Mouse (Mus musculus) left cerebral cortex, postnatal 36 days (tissue): ENCODE measurements around the gene Slc6a17. TPM values are rescaled to one million over a fixed set of nuclear protein-coding genes. Genes with fewer than 3 reads are reported as not detected.
A peak's percentile ranks its signal among the peaks of the same experiment; 100 is the strongest.

Source experiments
- DNase-seq, 2 experiments: peaks; one replicate each; pipeline ENCODE4 v3.0.0; 2021 to 2022; ENCODE audit warnings: low spot score in 2 of 2, mixed read lengths in 1 of 2
- intact Hi-C: fragments of 180-260 bp; cut with DNase I; formaldehyde crosslinking; loops from one replicate; pipeline ENCODE4 v1.15.1; 2025
- total RNA-seq, 2 experiments: library from RNA; stranded (reverse); gene quantifications; 2 replicates each; pipeline ENCODE4 v1.2.3; 2021

Gene Slc6a17
- total RNA-seq, 2 experiments from 2014 or later, result 377 to 415 TPM

- no peak for DNase-seq
- intact Hi-C loops, result no loop called here
These were observed 29.2 kb downstream of the Slc6a17 start for GRCm38 (mm10) chr3:107488637-107489036.

DNA sequence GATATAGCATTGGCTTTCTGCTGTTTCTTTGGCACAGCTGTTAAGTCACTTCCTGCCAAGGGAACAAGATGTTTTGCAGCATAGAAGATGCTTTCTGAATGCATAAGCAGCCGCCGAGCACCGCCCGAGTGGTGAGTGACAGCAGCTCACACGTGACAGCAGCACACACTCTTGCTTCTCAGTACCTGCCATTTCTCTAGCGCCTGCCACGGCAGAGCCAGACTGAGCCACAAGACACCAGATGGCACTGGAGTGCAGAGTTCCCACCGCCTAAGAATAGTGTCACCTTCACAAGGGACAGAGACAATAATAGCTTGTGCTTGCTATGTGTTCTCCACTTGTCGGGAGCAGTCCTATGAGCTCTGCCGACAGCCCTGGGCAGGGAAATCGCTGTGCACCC is 34.5 kb downstream of the Slc6a17 start:
- peak; percentile 81 to 83 for DNase-seq
- intact Hi-C loops, result loop anchor here (5.0 kb wide), 1 partner anchor 34 kb away; the partner anchor contains the start of gene Slc6a17

GRCm38 (mm10) chr3:107480660-107481059 is 37.2 kb downstream of the Slc6a17 start:
- intact Hi-C loops, result loop anchor here (5.0 kb wide), 1 partner anchor 37 kb away; the partner anchor contains the start of gene Slc6a17
- no peak for DNase-seq

- intact Hi-C loops, result no loop called here
- no peak for DNase-seq
These were observed 45.6 kb downstream of the Slc6a17 start for GRCm38 (mm10) chr3:107472198-107472597.

- intact Hi-C loops, result loop anchor here (5.0 kb wide), 1 partner anchor 262 kb away; no protein-coding TSS in a partner anchor
These were observed 48.8 kb downstream of the Slc6a17 start for GRCm38 (mm10) chr3:107469059-107469458.

DNA sequence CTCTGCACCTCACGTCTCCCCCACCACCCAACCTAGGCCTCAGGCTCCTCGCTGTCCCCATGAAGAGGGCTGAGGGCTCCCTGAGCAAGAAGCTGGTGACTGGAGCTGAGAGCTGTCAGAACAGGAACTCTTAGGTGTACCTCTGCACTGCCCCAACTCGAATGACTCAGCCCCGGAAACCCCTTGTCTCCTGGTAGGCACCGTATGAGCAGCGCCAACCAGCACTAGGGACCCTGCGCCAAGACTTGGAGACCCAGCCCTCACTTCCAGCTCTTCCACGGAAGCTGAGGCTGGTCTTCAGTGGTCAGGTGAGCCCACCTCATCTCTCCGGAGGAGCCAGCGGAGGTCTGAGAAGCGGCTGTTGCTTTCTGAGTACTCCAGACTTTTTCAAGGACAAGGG is 49.7 kb downstream of the Slc6a17 start:
- DNase-seq, result no peak
- intact Hi-C loops, result loop anchor here (5.0 kb wide), 1 partner anchor 261 kb away; no protein-coding TSS in a partner anchor

More at GRCm38 (mm10) chr3:107469059-107469458, 48.8 kb downstream of the Slc6a17 start:
- no peak for DNase-seq

DNA sequence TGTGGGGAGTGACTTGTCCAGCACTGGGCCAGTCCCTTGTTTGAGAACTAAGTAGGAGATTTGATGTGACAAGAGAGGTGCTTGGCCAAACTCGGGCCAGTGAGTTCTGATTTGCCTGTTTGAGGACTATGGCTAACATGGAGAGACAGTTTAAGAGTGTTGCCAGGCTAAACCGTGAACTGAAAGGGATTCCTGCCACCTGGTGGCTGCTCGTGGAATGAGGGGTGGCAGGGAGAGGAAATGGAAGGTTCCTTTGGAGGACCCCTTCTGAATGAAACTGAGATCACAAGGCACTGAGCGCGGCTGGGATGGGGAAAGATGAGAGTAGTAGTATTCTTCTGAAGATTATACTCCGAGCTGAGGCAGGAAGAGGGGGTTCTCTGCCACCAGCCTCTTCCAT is 51.2 kb downstream of the Slc6a17 start:
- intact Hi-C loops, result loop anchor here (5.0 kb wide), 1 partner anchor 259 kb away; no protein-coding TSS in a partner anchor

GRCm38 (mm10) chr3:107462160-107462559 is 55.7 kb downstream of the Slc6a17 start:
- DNase-seq, result peak; percentile 76 to 77
- intact Hi-C loops, result loop anchor here (1.0 to 5.0 kb wide), 3 partner anchors 85 to 229 kb away; no protein-coding TSS in a partner anchor

More for the DNA sequence above, 51.2 kb downstream of the Slc6a17 start:
- peak; percentile 70 to 71 for DNase-seq

GRCm38 (mm10) chr3:107459773-107460431 is 57.9 kb downstream of the Slc6a17 start:
- intact Hi-C loops, result loop anchor here (2.0 to 5.0 kb wide), 3 partner anchors 48 to 181 kb away; partner anchors contain the start of gene Lamtor5
- DNase-seq, result peak in 1 of 2 experiments; percentile 64

GRCm38 (mm10) chr3:107459196-107459772 is 58.5 kb downstream of the Slc6a17 start, which contains the start of gene Kcnc4:
Gene Kcnc4 (minus strand): TSS chr3:107459552.
- intact Hi-C loops, result loop anchor here (5.0 kb wide), 1 partner anchor 47 kb away; no protein-coding TSS in a partner anchor
- peak; percentile 51 to 72 for DNase-seq

DNA sequence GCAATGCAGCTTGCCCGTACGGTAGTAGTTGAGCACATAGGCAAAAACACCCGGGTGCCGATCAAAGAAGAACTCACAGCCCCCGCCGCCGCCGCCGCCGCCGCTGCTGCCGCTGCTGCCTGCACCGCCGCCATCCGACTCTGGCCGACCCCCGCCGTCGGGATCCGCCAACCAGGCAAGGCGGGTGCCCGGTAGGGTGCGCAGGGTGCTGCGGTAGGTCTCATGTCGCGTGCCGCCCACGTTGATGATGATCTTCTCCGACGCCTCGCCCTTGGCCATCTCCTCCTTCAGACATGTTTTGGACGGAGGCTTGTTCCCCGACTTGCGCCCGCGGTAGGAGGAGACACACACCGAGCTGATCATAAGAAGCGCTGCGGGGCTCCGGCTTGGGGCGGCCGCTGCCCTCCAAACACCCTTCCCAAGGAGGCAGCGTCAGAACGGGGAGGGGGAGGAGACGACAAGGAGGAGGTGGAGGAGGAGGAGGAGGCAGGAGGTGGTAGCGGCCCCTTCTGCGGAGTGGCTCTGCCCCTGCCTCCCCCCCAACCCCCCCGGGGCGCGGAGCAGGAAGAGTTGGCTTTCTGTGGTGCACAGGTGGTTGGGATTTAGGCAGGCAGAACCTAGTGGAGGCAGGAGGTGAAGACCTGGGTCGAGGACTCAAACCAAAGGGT is 59.2 kb downstream of the Slc6a17 start:
- peak; percentile 51 to 72 for DNase-seq
- intact Hi-C loops, result loop anchor here (5.0 kb wide), 1 partner anchor 46 kb away; no protein-coding TSS in a partner anchor

GRCm38 (mm10) chr3:107458104-107458503 is 59.7 kb downstream of the Slc6a17 start:
- intact Hi-C loops, result loop anchor here (5.0 kb wide), 1 partner anchor 46 kb away; no protein-coding TSS in a partner anchor
- DNase-seq, result peak in 1 of 2 experiments; percentile 61

DNA sequence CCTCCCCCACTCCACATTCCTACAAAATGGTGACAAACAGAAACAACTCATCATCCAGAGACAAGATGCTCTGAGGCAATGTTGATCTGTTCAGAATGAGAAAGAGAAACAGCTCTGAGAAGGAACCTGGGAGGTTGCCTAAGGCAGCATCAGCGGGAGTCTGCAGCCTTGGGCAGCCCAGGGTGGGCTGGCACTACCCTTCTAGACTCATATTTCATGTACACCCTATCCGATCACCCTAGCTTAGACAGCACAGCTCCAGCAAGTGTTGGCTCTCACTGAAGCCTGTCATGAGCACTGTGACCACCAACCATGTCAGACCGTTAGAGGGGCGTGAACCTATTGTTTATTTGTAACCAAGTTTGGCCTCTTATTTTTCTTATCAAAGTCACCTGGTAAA is 63.5 kb downstream of the Slc6a17 start:
- intact Hi-C loops, result no loop called here
- no peak for DNase-seq

GRCm38 (mm10) chr3:107446822-107447221 is 71.0 kb downstream of the Slc6a17 start:
- no peak for DNase-seq

DNA sequence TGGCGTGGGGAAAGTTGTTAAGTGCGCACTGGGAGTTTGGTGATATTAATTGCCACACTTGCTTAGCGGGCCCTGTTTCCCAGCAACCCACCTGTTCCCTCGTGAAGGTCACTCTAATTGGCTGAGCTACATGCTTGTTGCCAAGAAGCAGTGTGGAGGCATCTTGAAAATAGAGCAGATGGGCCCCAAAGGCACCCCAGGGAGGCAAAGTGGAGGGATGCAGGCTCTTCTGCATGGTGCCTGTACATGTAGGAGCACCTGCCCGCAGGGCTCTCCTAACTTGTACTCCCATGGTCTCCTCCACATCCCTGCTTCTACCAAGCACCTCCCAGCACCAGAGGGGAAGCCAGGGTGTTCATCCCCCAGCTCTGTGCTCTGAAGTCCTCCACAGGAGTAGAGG is 74.0 kb downstream of the Slc6a17 start:
- no peak for DNase-seq
- intact Hi-C loops, result no loop called here

More at GRCm38 (mm10) chr3:107446822-107447221, 71.0 kb downstream of the Slc6a17 start:
- intact Hi-C loops, result no loop called here

GRCm38 (mm10) chr3:107442191-107442590 is 75.6 kb downstream of the Slc6a17 start:
- intact Hi-C loops, result no loop called here
- peak; percentile 78 for DNase-seq

DNA sequence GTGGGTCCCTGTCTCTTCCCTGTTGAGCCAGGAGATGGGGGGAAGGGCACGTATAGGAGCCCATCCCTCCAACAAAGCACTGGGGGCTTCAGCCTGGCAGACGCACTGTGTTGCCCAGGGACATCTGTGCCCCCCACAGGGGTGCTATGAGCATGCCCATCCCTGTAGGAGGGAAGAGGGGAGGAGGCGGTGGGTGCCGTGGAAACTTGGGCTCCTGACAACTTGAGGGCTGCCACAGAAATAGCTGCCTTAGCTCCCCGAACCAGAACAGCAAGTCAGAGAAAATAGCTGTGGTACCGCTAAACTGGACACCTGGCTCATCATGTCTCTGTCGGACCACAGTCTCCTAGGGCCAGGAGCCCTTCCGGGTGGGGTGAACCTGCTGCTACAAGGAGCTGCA is 76.5 kb downstream of the Slc6a17 start:
- intact Hi-C loops, result no loop called here
- peak; percentile 46 to 51 for DNase-seq

DNA sequence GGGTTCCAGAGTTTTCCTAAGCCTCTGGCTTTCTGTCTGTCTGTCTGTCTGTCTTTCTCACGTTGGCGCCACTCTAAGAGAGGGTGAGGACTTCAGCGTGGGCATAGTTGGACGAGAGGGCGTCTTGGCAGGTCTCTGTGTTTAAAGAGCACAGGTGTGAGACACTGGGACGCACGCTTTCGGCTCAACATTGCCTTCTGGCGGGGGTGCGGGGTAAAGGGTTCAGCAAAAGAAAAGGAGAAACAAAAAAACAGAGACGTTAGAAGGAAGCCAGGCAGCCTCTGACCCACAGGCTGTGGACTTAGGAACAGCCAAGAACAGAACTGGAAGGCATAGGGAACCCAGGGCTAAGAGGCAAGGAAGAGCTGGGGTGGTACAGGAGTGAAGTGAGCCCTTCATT is 78.5 kb downstream of the Slc6a17 start:
- intact Hi-C loops, result no loop called here
- no peak for DNase-seq

- intact Hi-C loops, result no loop called here
- no peak for DNase-seq
These were observed 80.2 kb downstream of the Slc6a17 start for GRCm38 (mm10) chr3:107437666-107438065.

- intact Hi-C loops, result no loop called here
- no peak for DNase-seq
These were observed 81.4 kb downstream of the Slc6a17 start for GRCm38 (mm10) chr3:107436434-107436833.
